Mouse (Mus musculus) activated CD4-positive, CD25-positive, alpha-beta regulatory T cell, adult 4 months (primary cell): Measurements from ENCODE around the gene Crygd. TPM values are rescaled to one million over a fixed set of nuclear protein-coding genes. Genes with fewer than 3 reads are reported as not detected.

ENCODE experiments used
- ATAC-seq: one replicate; pipeline ENCODE4 v1.8.0; 2017
- polyA plus RNA-seq, 2 experiments: library from polyadenylated mRNA; unstranded; fragments of 100-300 nt; shearing (Covaris generic); gene quantifications; one replicate each; pipeline ENCODE4 v1.2.1; 2017

Gene Crygd
- polyA plus RNA-seq, 2 experiments from 2014 or later: not detected

- no peak for ATAC-seq
Measured at GRCm38 (mm10) chr1:65041837-65042236, 21.4 kb downstream of the Crygd start.

- no peak for ATAC-seq
Measured at GRCm38 (mm10) chr1:65040806-65041205, 22.4 kb downstream of the Crygd start.

- no peak for ATAC-seq
Measured at GRCm38 (mm10) chr1:65039679-65040078, 23.6 kb downstream of the Crygd start.

GRCm38 (mm10) chr1:65037542-65037941 lies 25.7 kb downstream of the Crygd start:
- no peak for ATAC-seq

- no peak for ATAC-seq
Measured at GRCm38 (mm10) chr1:65035513-65035912, 27.7 kb downstream of the Crygd start.

GRCm38 (mm10) chr1:65032641-65033040 lies 30.6 kb downstream of the Crygd start, which contains the start of gene Akr1cl:
Gene Akr1cl, minus strand, starts transcription at chr1:65032759.
- no peak for ATAC-seq

GRCm38 (mm10) chr1:65028206-65028605 lies 35.0 kb downstream of the Crygd start:
- ATAC-seq: no peak

- no peak for ATAC-seq
Measured at GRCm38 (mm10) chr1:65012726-65013125, 50.5 kb downstream of the Crygd start.

Other genes with a start within 250 kb of the Crygd start
- 10 to 100 TPM in 1 of 2 experiments, 1 to 10 TPM in 1; 6.3 to 11.3 TPM for gene Plekhm3, start 106.6 kb downstream of the Crygd start, polyA plus RNA-seq
- gene Akr1cl, start 30.7 kb downstream of the Crygd start, polyA plus RNA-seq: under 1 TPM in 1 of 2 experiments, not detected in 1; 0.58 TPM
- not detected for gene Cryge, start 12.3 kb downstream of the Crygd start, polyA plus RNA-seq
- not detected for gene Crygc, start 10.2 kb upstream of the Crygd start, polyA plus RNA-seq
- not detected for gene Crygb, start 18.8 kb upstream of the Crygd start, polyA plus RNA-seq
- not detected for gene Cryga, start 39.9 kb upstream of the Crygd start, polyA plus RNA-seq
- not detected for gene Gm28845, start 56.1 kb upstream of the Crygd start, polyA plus RNA-seq
- not detected for gene D630023F18Rik, start 59.8 kb upstream of the Crygd start, polyA plus RNA-seq
- 10 to 100 TPM in 1 of 2 experiments, 1 to 10 TPM in 1; 7.0 to 13.7 TPM for gene Idh1, start 123.0 kb upstream of the Crygd start, polyA plus RNA-seq
- gene Pikfyve, start 123.2 kb upstream of the Crygd start, polyA plus RNA-seq: 10 to 100 TPM; 11.5 to 13.6 TPM
- gene Pth2r, start 218.6 kb upstream of the Crygd start, polyA plus RNA-seq: not detected